Mouse (Mus musculus) neural tube, embryonic 11.5 days (tissue): ENCODE data around the gene B3gat3. TPM values are rescaled to one million over a fixed set of nuclear protein-coding genes. Genes with fewer than 3 reads are reported as not detected.

Experiments used
- ATAC-seq: fragments of 200-750 bp; cut with Nextera tagmentation; 2 replicates; pipeline ENCODE4 v1.8.0; 2017; ENCODE audit warnings: moderate number of reproducible peaks, mild to moderate bottlenecking, moderate TSS enrichment, moderate library complexity; ENCODE audit not compliant: insufficient read depth, low FRiP score, low TSS enrichment
- DNase-seq: peaks from one replicate; pipeline ENCODE4 v3.0.0-alpha.2; 2015; ENCODE audit warnings: low spot score
- H3K27ac ChIP-seq: fragments of 300-500 bp; sonication (generic); 2 replicates; pipeline ENCODE4 v1.5.1; 2014; ENCODE audit warnings: low read depth, mild to moderate bottlenecking, low read length
- H3K27me3 ChIP-seq: fragments of 300-500 bp; sonication (generic); 2 replicates; pipeline ENCODE4 v1.6.1; 2014; ENCODE audit warnings: mild to moderate bottlenecking, low read length, mixed read lengths; ENCODE audit not compliant: control insufficient read depth, insufficient read depth
- H3K36me3 ChIP-seq: fragments of 300-500 bp; sonication (generic); 2 replicates; pipeline ENCODE4 v1.6.1; 2014; ENCODE audit warnings: mild to moderate bottlenecking, low read length, moderate library complexity, mixed read lengths; ENCODE audit not compliant: control insufficient read depth, insufficient read depth
- H3K4me1 ChIP-seq: fragments of 300-500 bp; sonication (generic); 2 replicates; pipeline ENCODE4 v1.6.1; 2014; ENCODE audit warnings: low read length, mixed read lengths; ENCODE audit not compliant: control insufficient read depth, insufficient read depth
- H3K4me2 ChIP-seq: fragments of 300-500 bp; sonication (generic); 2 replicates; pipeline ENCODE4 v1.6.1; 2014; ENCODE audit warnings: low read depth, mild to moderate bottlenecking, moderate library complexity
- H3K4me3 ChIP-seq: fragments of 300-500 bp; sonication (generic); 2 replicates; pipeline ENCODE4 v1.5.1; 2014; ENCODE audit warnings: low read depth, low read length
- H3K9ac ChIP-seq: fragments of 300-500 bp; sonication (generic); 2 replicates; pipeline ENCODE4 v1.6.1; 2014; ENCODE audit warnings: mild to moderate bottlenecking, low read length
- H3K9me3 ChIP-seq: fragments of 300-500 bp; sonication (generic); 2 replicates; pipeline ENCODE4 v1.6.1; 2016; ENCODE audit warnings: low read length; ENCODE audit not compliant: control insufficient read depth
- WGBS: fragments of 180-500 bp; shearing (Covaris S2); extraction: QIAGEN DNeasy Blood & Tissue Kit; methylation state at CpG from one replicate; pipeline ENCODE4 v1.1.7; 2014; 5-methylcytosine and 5-hydroxymethylcytosine counted together
- polyA plus RNA-seq: library from polyadenylated mRNA; unstranded; fragments of >200 nt; fragmentation: Nextera tagmentation; extraction: Ambion mirVana; gene quantifications from 2 replicates; pipeline ENCODE4 v1.2.1, GENCODE M21; 2014

Gene B3gat3
- polyA plus RNA-seq, 1 experiment from 2014 or later = 59.0 TPM

DNA sequence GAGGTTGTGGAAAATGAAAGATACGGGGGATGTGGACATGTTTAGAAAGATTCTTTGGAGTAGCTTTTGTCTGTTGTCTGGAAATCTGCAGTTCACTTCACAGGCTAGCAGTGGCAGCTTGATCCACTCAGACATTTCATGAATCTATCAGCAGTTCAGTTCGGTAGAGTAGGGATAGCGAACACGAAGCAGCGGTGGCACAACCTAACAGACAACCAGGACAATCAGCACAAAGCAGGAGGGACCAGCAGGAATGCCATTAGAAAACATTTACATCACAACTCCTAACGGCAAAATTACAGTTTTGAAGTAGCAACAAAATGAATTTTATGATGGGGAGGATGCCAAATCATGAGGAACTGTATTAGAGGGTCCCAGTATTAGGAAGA, 496 bp upstream of the B3gat3 start:
- Histone ChIP-seq H3K4me3 (peak overlapping the region; percentile 86), H3K9me3 (no peaks in the 10 kb centered on the region), H3K27me3 (no peaks in the 10 kb centered on the region), H3K4me2 (peak overlapping the region; percentile 83), H3K36me3 (peaks cover 12% of the 10 kb centered on the region), H3K4me1 (peaks cover 12% of the 10 kb centered on the region), H3K9ac (peak overlapping the region; percentile 84), H3K27ac (peak overlapping the region; percentile 60)
- ATAC-seq = no peak; the same call in 1 of the 2 replicates
- DNase-seq = no peak
- WGBS = 61% methylated on average over 6 of the region's 6 CpGs

DNA sequence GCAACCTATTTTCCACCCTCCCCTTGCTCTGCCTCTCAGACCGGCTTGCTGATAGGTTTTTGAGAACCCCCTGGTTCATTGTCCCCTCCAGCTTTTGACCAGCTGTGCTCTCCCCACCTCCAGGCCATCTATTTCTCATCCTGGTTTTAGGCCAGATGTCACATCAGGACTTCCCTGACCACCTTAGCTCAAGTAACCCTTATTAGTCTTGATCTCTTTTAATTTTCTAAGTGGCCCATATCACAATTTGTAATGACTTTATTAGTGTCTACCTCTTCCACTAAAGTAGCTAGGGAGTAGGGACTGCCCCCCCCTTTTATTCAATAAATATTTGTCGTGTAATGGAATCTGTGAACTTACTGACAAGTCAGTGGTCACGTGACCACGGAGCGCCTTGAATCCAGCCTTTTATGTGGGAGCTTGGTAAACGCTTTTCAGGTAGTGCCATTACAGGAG, 690 bp downstream of the B3gat3 start:
- H3K4me2 ChIP-seq = peak overlapping the region; percentile 83
- peak overlapping the region; percentile 60 for H3K27ac ChIP-seq
- H3K4me1 ChIP-seq = peaks cover 12% of the 10 kb centered on the region
- peak overlapping the region; percentile 84 for H3K9ac ChIP-seq
- ATAC-seq = peak; percentile 3; the same call in 1 of the 2 replicates
- no peaks in the 10 kb centered on the region for H3K9me3 ChIP-seq
- H3K4me3 ChIP-seq = peak overlapping the region; percentile 86
- WGBS = 2% methylated on average over 6 of the region's 6 CpGs
- no peaks in the 10 kb centered on the region for H3K27me3 ChIP-seq
- no peak for DNase-seq
- peaks cover 4% of the 10 kb centered on the region for H3K36me3 ChIP-seq

DNA sequence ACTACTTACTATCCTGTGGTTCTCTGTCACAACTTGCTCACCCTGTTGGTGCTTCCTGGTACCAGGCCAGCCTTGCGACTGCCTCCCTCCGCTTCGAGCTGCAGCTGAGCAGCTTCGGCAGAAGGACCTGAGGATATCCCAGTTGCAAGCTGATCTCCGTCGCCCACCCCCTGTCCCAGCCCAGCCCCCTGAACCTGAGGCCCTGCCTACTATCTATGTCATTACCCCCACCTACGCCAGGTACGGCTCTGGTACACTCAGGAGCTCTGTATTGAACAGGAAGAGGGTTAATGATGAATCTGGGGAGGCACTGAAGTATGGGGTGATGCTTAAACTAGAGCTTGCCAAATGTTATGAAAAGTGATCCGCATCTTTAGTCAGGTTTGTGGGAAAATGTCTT, 1.6 kb downstream of the B3gat3 start:
- no peak for DNase-seq
- WGBS = 86% methylated on average over 9 of the region's 9 CpGs
- H3K9me3 ChIP-seq = no peaks in the 10 kb centered on the region
- H3K4me3 ChIP-seq = no peak overlapping the region
- H3K4me2 ChIP-seq = peak overlapping the region; percentile 9; the same call in 1 of the 2 replicates
- no peaks in the 10 kb centered on the region for H3K27me3 ChIP-seq
- no peak for ATAC-seq
- H3K36me3 ChIP-seq = peaks cover 4% of the 10 kb centered on the region; the same call in 1 of the 2 replicates
- peak overlapping the region; percentile 84 for H3K9ac ChIP-seq
- H3K4me1 ChIP-seq = peaks cover 12% of the 10 kb centered on the region
- H3K27ac ChIP-seq = no peak overlapping the region

DNA sequence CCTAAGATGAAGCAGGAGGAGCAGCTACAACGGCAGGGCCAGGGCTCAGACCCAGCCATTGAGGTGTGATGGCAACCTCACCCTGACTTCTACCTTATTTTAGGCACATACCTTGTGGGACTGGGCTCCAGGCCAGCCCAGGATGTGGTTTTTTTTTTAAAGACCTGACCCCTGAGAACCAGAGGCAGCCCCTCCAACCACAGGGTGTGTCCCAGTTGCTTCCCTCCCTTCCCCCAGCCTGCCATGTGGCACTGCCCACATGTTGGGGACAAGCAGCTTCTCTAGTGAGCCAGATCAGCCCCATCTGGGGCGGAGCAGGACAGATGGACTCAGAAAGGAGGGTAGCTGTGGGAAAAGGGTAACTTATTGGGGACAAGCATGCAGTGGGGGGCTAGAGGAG, 6.6 kb downstream of the B3gat3 start:
- Histone ChIP-seq H3K9ac (no peak overlapping the region), H3K4me3 (no peak overlapping the region), H3K9me3 (no peaks in the 10 kb centered on the region), H3K4me2 (no peak overlapping the region), H3K27ac (no peak overlapping the region), H3K36me3 (peaks cover 6% of the 10 kb centered on the region), H3K4me1 (peaks cover 5% of the 10 kb centered on the region; the same call in 1 of the 2 replicates), H3K27me3 (no peaks in the 10 kb centered on the region)
- no peak for DNase-seq
- no peak for ATAC-seq
- 90% methylated on average over 2 of the region's 2 CpGs for WGBS

DNA sequence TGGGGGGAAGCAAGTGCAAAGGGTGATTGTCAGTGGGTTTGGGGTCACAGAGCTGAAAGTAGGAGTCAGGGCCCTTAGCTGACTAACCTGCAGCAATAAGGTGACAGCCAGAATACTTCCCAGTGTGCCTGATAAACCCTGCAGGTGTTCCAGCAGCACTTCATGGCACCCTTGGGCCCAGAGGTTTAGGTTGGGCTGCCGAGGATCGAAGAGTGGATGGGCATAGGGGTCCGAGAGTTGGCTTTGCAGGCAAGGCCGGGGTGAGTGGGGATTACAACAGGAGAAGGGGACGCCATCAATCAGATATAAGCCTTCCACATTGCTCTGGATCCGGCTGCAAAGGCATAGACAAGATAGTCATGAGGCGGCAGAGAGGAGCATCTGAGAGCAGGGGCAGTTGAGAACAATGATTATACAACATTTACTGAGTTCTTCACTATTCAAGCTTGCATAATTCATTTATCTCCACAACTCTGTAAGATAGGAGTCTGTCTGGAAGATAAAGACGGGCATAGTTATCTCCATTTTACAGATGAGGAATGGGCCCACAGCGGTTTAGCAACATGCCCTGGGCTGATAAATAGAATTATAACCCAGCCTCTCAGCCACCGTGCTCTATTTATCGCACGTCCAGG, 7.8 kb downstream of the B3gat3 start:
- no peak for ATAC-seq
- Histone ChIP-seq H3K27ac (no peak overlapping the region), H3K4me2 (no peak overlapping the region), H3K9me3 (no peaks in the 10 kb centered on the region), H3K4me3 (no peak overlapping the region), H3K4me1 (peaks cover 5% of the 10 kb centered on the region; the same call in 1 of the 2 replicates), H3K27me3 (no peaks in the 10 kb centered on the region), H3K36me3 (peaks cover 6% of the 10 kb centered on the region), H3K9ac (no peak overlapping the region)
- WGBS = 90% methylated on average over 12 of the region's 12 CpGs
- DNase-seq = no peak

DNA sequence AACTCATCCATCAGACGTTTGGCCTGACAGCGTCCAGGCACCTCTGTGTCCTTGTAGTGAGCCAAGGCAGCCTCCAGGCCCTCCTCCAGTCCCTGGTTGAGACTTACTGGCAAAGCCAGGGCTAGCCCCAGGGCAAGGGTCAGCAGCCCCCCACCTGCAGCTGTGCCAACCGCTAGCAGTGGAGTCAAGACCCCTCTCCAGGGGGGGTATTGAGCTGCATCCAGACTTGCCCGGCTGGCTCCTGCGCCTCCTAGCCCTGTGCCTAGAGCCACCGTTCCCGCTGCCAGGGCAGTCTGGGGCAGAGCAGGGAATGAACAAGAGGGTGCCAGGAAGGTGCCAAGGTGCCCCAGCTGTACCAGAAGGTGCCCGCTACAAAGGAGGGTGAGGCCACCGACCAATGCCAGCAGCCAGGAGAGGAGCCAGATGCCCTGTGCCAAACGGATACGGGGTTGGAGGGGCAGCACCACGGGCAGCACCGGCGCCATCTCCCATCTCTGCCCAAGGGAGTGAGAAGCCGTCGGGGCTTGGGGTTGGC, 8.6 kb downstream of the B3gat3 start:
- WGBS = 21% methylated on average over 16 of the region's 16 CpGs

DNA sequence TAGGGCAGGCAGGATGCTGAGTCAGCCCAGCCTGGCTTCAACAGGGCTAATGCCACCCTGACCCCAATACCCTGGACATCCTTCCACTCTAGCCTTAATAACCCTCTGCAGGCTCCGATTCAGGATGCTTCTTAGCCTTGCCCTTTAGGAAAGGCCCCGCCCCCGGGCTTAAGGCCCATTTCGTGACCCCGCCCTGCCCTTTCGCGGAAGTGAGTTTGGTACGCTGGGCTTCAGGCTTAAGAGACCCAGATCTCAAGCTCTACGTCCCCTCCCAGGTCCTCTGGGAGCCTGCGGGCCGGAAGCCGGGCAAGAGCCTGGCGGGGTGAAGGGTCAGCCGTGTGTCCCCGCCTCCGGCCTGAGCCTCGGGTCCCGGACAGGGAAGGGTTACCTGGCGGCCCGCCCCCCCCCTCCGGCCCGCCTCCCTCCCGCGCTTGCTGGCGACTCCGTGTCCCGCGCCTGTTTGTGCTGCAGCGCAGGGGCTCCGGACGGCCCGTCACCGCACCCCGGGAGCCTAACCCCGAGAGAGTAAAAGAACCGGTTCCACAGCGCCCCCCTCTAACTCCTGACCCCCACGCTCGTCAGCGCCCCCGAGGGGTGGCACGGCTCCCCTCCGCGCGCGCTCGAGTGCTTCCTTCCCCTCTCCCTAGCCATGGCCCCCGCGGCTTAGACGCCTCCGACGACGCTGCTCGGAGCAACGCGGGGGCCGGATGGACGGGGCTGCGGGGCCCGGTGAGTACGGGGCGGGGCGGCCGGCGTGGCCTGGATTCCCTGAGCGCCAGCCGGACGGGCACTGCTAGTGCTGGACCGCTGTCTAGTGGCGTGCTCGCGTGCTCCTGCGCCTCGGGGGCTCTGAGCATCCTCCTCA, 9.3 kb downstream of the B3gat3 start, which contains the start of the genes Rom1 and Eml3:
Rom1 (minus strand) TSS at position 133 of the 865 bp plus-strand sequence.
Eml3 (plus strand) TSS at position 329 of the 865 bp plus-strand sequence.
- peaks cover 6% of the 10 kb centered on the region for H3K36me3 ChIP-seq
- DNase-seq (peak; percentile 75), ATAC-seq (peak; percentile 72)
- H3K9ac ChIP-seq = peak within 1 kb of the TSS; percentile 78
- peak within 1 kb of the TSS; percentile 64 for H3K4me3 ChIP-seq
- no peaks in the 10 kb centered on the region for H3K27me3 ChIP-seq
- H3K9me3 ChIP-seq = no peaks in the 10 kb centered on the region
- H3K27ac ChIP-seq = peak within 1 kb of the TSS; percentile 67; the same call in 1 of the 2 replicates
- WGBS = under 1% methylated on average over 66 of the region's 74 CpGs
- H3K4me2 ChIP-seq = peak within 1 kb of the TSS; percentile 82
- H3K4me1 ChIP-seq = peaks cover 5% of the 10 kb centered on the region; the same call in 1 of the 2 replicates

More for the DNA sequence above, 8.6 kb downstream of the B3gat3 start:
- H3K9me3 ChIP-seq = no peaks in the 10 kb centered on the region
- H3K4me3 ChIP-seq = peak overlapping the region; percentile 64
- peak overlapping the region; percentile 78 for H3K9ac ChIP-seq
- ATAC-seq = 0 out of 2 replicates have a peak, but pooled peaks have one; percentile 7
- 0 out of 2 replicates have a peak overlapping the region, but pooled peaks have one; percentile 67 for H3K27ac ChIP-seq
- H3K36me3 ChIP-seq = peaks cover 6% of the 10 kb centered on the region
- DNase-seq = no peak
- H3K4me1 ChIP-seq = peaks cover 5% of the 10 kb centered on the region; the same call in 1 of the 2 replicates
- H3K4me2 ChIP-seq = peak overlapping the region; percentile 82
- no peaks in the 10 kb centered on the region for H3K27me3 ChIP-seq

DNA sequence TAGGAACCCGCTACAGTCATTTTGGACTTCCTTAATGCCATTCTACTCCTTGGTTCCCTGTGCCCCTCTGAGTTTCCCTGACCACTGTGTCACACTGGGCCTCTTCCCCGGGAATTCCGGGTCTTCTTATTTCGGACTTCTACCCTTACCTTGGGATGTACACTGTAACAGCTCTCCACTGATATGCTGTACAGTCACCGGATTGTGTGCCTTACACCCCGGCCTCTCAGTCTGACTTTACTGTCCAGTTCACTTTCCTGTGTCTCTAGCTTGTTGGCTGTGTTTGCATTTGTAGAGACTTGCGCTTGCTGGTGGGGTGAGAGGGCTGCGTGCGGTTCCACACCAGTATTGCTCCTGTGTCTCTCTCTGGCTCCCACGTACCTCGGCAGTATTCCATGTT, 9.9 kb downstream of the B3gat3 start:
- DNase-seq (no peak), ATAC-seq (peak; percentile 28; the same call in 1 of the 2 replicates)
- H3K9me3 ChIP-seq = no peaks in the 10 kb centered on the region
- peak overlapping the region; percentile 78 for H3K9ac ChIP-seq
- 15% methylated on average over 11 of the region's 11 CpGs for WGBS
- H3K4me2 ChIP-seq = peak overlapping the region; percentile 82
- peaks cover 5% of the 10 kb centered on the region; the same call in 1 of the 2 replicates for H3K4me1 ChIP-seq
- H3K36me3 ChIP-seq = peaks cover 6% of the 10 kb centered on the region
- no peak overlapping the region for H3K27ac ChIP-seq
- H3K27me3 ChIP-seq = no peaks in the 10 kb centered on the region
- peak overlapping the region; percentile 64 for H3K4me3 ChIP-seq
